Mouse (Mus musculus) liver, embryonic 13.5 days (tissue): ENCODE measurements at regions not wholly inside any gene's neighbourhood (a gene's known extent, or its start where the extent isn't known, plus 50 kb on each side); places are given as distances from the start of the nearest gene placed in this dataset.

Experiments used
- ATAC-seq: fragments of 200-750 bp; cut with Nextera tagmentation; 2 replicates; pipeline ENCODE4 v1.8.0; 2017; ENCODE audit warnings: low read depth, mild to moderate bottlenecking, moderate number of reproducible peaks, moderate library complexity
- DNase-seq: peaks from one replicate; pipeline ENCODE4 v3.0.0; 2022
- H3K27ac ChIP-seq: fragments of 300-500 bp; sonication (generic); 2 replicates; pipeline ENCODE4 v1.5.1; 2015; ENCODE audit warnings: moderate library complexity, mild to moderate bottlenecking, inconsistent platforms
- H3K27me3 ChIP-seq: fragments of 300-500 bp; sonication (generic); 2 replicates; pipeline ENCODE4 v1.6.1; 2015; ENCODE audit warnings: mild to moderate bottlenecking, inconsistent platforms
- H3K36me3 ChIP-seq: fragments of 300-500 bp; sonication (generic); 2 replicates; pipeline ENCODE4 v1.6.1; 2015; ENCODE audit warnings: mild to moderate bottlenecking, inconsistent platforms
- H3K4me1 ChIP-seq: fragments of 300-500 bp; sonication (generic); replicated peaks from 2 replicates; pipeline ENCODE4 v1.6.1; 2015; ENCODE audit warnings: inconsistent platforms
- H3K4me2 ChIP-seq: fragments of 300-500 bp; sonication (generic); 2 replicates; pipeline ENCODE4 v1.6.1; 2015; ENCODE audit warnings: inconsistent platforms, mild to moderate bottlenecking, moderate library complexity
- H3K4me3 ChIP-seq: fragments of 300-500 bp; sonication (generic); replicated peaks from 2 replicates; pipeline ENCODE4 v1.5.1; 2015; ENCODE audit warnings: mild to moderate bottlenecking, inconsistent platforms
- H3K9ac ChIP-seq: fragments of 300-500 bp; sonication (generic); 2 replicates; pipeline ENCODE4 v1.6.1; 2015; ENCODE audit warnings: mild to moderate bottlenecking, inconsistent platforms
- H3K9me3 ChIP-seq: fragments of 300-500 bp; sonication (generic); replicated peaks from 2 replicates; pipeline ENCODE4 v1.6.1; 2016; ENCODE audit warnings: inconsistent platforms
- WGBS: fragments of 180-500 bp; shearing (Covaris S2); methylation state at CpG from one replicate; pipeline ENCODE4 v1.1.7; 2015; ENCODE audit not compliant: insufficient replicate concordance; 5-methylcytosine and 5-hydroxymethylcytosine counted together

GRCm38 (mm10) chr10:117526834-117527188 lies 102.5 kb upstream of the Cpm start:
- Histone ChIP-seq H3K4me3 (no peak overlapping the region), H3K9me3 (no peaks in the 10 kb centered on the region), H3K9ac (no peak overlapping the region), H3K27me3 (no peaks in the 10 kb centered on the region), H3K4me1 (no peaks in the 10 kb centered on the region), H3K27ac (no peak overlapping the region), H3K4me2 (no peak overlapping the region), H3K36me3 (no peaks in the 10 kb centered on the region)
- WGBS = 65% methylated on average over 3 of the region's 3 CpGs
- DNase-seq (no peak), ATAC-seq (no peak)

GRCm38 (mm10) chr10:117526008-117526833 lies 103.1 kb upstream of the Cpm start:
- no peak overlapping the region for H3K9ac ChIP-seq
- WGBS = 66% methylated on average over 16 of the region's 16 CpGs
- H3K4me2 ChIP-seq = no peak overlapping the region
- no peaks in the 10 kb centered on the region for H3K4me1 ChIP-seq
- no peaks in the 10 kb centered on the region for H3K36me3 ChIP-seq
- DNase-seq = no peak
- no peaks in the 10 kb centered on the region for H3K9me3 ChIP-seq
- ATAC-seq = no peak
- no peak overlapping the region for H3K4me3 ChIP-seq
- no peaks in the 10 kb centered on the region for H3K27me3 ChIP-seq
- H3K27ac ChIP-seq = no peak overlapping the region

GRCm38 (mm10) chr10:117525608-117526007 lies 103.7 kb upstream of the Cpm start:
- Histone ChIP-seq H3K27ac (no peak overlapping the region), H3K4me1 (no peaks in the 10 kb centered on the region), H3K9ac (no peak overlapping the region), H3K9me3 (no peaks in the 10 kb centered on the region), H3K4me3 (no peak overlapping the region), H3K36me3 (no peaks in the 10 kb centered on the region), H3K4me2 (no peak overlapping the region), H3K27me3 (no peaks in the 10 kb centered on the region)
- ATAC-seq (no peak), DNase-seq (no peak)
- WGBS = 46% methylated on average over 3 of the region's 3 CpGs

DNA sequence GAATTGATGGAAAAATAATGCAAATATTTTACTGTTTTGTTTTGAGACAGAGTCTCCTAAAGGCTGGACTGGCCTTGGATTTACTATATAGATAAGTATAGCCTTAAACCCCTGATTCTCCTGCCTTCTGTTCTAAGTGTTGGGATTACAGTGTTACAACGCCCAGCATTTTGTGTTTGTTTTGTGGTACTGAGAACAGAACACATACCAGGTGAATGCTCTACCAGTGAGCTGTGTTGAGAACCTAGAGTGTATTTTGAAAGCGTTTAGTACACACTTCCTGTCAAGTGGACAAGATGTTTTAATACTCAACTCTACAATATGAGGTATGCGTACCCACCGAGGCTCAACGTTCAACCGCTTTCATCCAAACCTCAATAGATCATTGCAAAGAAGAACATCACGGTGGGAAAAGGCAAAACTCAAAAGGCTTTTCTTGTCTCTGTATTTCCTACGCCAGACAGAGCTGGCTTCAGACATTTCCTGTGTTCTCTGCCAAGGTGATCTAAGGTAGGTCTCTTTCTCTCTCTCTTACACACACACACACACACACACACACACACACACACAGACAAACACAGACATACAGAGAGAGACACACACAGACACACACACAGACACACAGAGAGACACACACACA lies 104.3 kb upstream of the Cpm start:
- Histone ChIP-seq H3K9me3 (no peaks in the 10 kb centered on the region), H3K27ac (no peak overlapping the region), H3K4me1 (no peaks in the 10 kb centered on the region), H3K27me3 (no peaks in the 10 kb centered on the region), H3K9ac (no peak overlapping the region), H3K4me2 (no peak overlapping the region), H3K36me3 (no peaks in the 10 kb centered on the region), H3K4me3 (no peak overlapping the region)
- no peak for ATAC-seq
- no peak for DNase-seq
- 66% methylated on average over 8 of the region's 8 CpGs for WGBS

GRCm38 (mm10) chr10:117524101-117524500 lies 105.2 kb upstream of the Cpm start:
- ATAC-seq = no peak
- 56% methylated on average over 7 of the region's 7 CpGs for WGBS
- Histone ChIP-seq H3K4me2 (no peak overlapping the region), H3K9me3 (no peaks in the 10 kb centered on the region), H3K27me3 (no peaks in the 10 kb centered on the region), H3K4me3 (no peak overlapping the region), H3K9ac (no peak overlapping the region), H3K36me3 (no peaks in the 10 kb centered on the region), H3K4me1 (peaks cover 3% of the 10 kb centered on the region; the same call in 1 of the 2 replicates), H3K27ac (no peak overlapping the region)
- DNase-seq = no peak

DNA sequence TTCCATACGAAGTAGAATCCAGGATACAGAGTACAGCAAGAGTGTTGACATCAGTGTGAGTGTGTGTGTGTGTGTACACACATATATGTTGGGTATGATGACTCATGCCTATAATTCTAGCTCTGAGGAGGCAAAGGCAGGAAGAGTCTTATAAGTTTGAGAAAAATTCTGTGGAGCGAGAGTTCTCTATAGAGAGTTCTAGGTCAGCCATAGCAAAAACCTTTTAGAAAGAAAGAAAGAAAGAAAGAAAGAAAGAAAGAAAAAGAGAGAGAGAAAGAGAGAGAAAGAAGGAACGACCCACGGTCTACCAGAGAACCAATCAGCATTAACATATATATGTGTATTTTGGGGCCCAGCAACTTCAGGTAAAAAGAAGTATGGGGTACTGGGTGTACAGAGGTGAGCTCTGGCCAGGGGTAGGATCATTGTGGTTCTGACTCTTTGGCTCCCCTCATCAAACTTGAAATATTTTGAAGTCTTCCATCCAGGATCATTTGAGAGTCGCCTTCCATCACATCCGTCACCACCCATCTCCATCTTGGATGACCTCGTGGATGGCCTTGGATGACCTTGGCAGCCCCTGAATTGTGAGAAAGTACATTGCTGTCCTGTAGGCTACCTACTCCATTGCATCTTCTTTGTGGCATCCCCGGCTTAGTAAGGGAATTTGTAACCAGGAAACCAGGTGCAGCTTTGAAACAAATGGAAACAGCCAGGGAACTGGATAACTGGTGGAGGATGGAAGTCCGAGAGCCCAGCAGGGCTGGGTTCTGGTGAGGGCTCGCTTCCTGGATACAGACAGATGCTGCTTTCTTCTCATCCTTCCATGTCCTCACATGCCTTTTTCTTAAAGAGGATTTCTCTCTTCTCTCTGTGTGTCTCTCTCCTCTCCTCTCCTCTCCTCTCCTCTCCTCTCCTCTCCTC lies 106.1 kb upstream of the Cpm start:
- Histone ChIP-seq H3K9me3 (no peaks in the 10 kb centered on the region), H3K4me1 (peaks cover 6% of the 10 kb centered on the region), H3K4me3 (no peak overlapping the region), H3K36me3 (no peaks in the 10 kb centered on the region), H3K4me2 (no peak overlapping the region), H3K27me3 (no peaks in the 10 kb centered on the region), H3K9ac (no peak overlapping the region), H3K27ac (no peak overlapping the region)
- DNase-seq (no peak), ATAC-seq (no peak)
- 64% methylated on average over 10 of the region's 10 CpGs for WGBS

GRCm38 (mm10) chr10:117522373-117522772 lies 106.9 kb upstream of the Cpm start:
- Histone ChIP-seq H3K4me2 (no peak overlapping the region), H3K4me1 (peaks cover 6% of the 10 kb centered on the region), H3K9me3 (no peaks in the 10 kb centered on the region), H3K27ac (no peak overlapping the region), H3K9ac (no peak overlapping the region), H3K36me3 (no peaks in the 10 kb centered on the region), H3K4me3 (no peak overlapping the region), H3K27me3 (no peaks in the 10 kb centered on the region)
- DNase-seq (no peak), ATAC-seq (no peak)
- WGBS = 56% methylated on average over 3 of the region's 3 CpGs

GRCm38 (mm10) chr10:117521315-117522270 lies 107.7 kb upstream of the Cpm start:
- WGBS = 56% methylated on average over 23 of the region's 23 CpGs
- Histone ChIP-seq H3K4me2 (no peak overlapping the region), H3K9ac (no peak overlapping the region), H3K27me3 (no peaks in the 10 kb centered on the region), H3K4me1 (peaks cover 9% of the 10 kb centered on the region), H3K36me3 (no peaks in the 10 kb centered on the region), H3K4me3 (no peak overlapping the region), H3K27ac (no peak overlapping the region), H3K9me3 (no peaks in the 10 kb centered on the region)
- no peak for DNase-seq
- ATAC-seq = no peak

GRCm38 (mm10) chr10:117520536-117521314 lies 108.6 kb upstream of the Cpm start:
- DNase-seq (no peak), ATAC-seq (no peak)
- WGBS = 73% methylated on average over 8 of the region's 8 CpGs
- Histone ChIP-seq H3K27me3 (no peaks in the 10 kb centered on the region), H3K36me3 (no peaks in the 10 kb centered on the region), H3K4me2 (no peak overlapping the region), H3K4me1 (peaks cover 9% of the 10 kb centered on the region), H3K27ac (no peak overlapping the region), H3K9ac (no peak overlapping the region), H3K4me3 (no peak overlapping the region), H3K9me3 (no peaks in the 10 kb centered on the region)
